Mouse (Mus musculus) embryonic facial prominence, embryonic 15.5 days (tissue): ENCODE data around the gene Wars. TPM values are rescaled to one million over a fixed set of nuclear protein-coding genes. Genes with fewer than 3 reads are reported as not detected.
"Not testable (repeated sequence)": the region's sequence is repeated elsewhere in the genome, so short reads cannot be mapped to it uniquely, and the experiment has no call there.

Experiments used
- ATAC-seq: fragments of 200-750 bp; cut with Nextera tagmentation; 2 replicates; pipeline ENCODE4 v1.8.0; 2017; ENCODE audit warnings: low read depth, moderate TSS enrichment; ENCODE audit not compliant: insufficient number of reproducible peaks, low FRiP score, low TSS enrichment
- H3K27ac ChIP-seq: fragments of 300-500 bp; sonication (generic); replicated peaks from 2 replicates; pipeline ENCODE4 v1.5.1; 2015; ENCODE audit warnings: mild to moderate bottlenecking, inconsistent platforms
- H3K27me3 ChIP-seq: fragments of 300-500 bp; sonication (generic); 2 replicates; pipeline ENCODE4 v1.6.1; 2015; ENCODE audit warnings: inconsistent platforms
- H3K36me3 ChIP-seq: fragments of 300-500 bp; sonication (generic); 2 replicates; pipeline ENCODE4 v1.6.1; 2015; ENCODE audit warnings: mild to moderate bottlenecking, inconsistent platforms
- H3K4me1 ChIP-seq: fragments of 300-500 bp; sonication (generic); 2 replicates; pipeline ENCODE4 v1.6.1; 2015; ENCODE audit warnings: inconsistent platforms
- H3K4me2 ChIP-seq: fragments of 300-500 bp; sonication (generic); replicated peaks from 2 replicates; pipeline ENCODE4 v1.6.1; 2015; ENCODE audit warnings: mild to moderate bottlenecking, inconsistent platforms
- H3K4me3 ChIP-seq: fragments of 300-500 bp; sonication (generic); replicated peaks from 2 replicates; pipeline ENCODE4 v1.5.1; 2015; ENCODE audit warnings: mild to moderate bottlenecking, inconsistent platforms
- H3K9ac ChIP-seq: fragments of 300-500 bp; sonication (generic); 2 replicates; pipeline ENCODE4 v1.6.1; 2015; ENCODE audit warnings: inconsistent platforms
- H3K9me3 ChIP-seq: fragments of 300-500 bp; sonication (generic); replicated peaks from 2 replicates; pipeline ENCODE4 v1.6.1; 2016; ENCODE audit warnings: inconsistent platforms
- WGBS: fragments of 180-500 bp; shearing (Covaris S2); methylation state at CpG from one replicate; pipeline ENCODE4 v1.1.7; 2015; 5-methylcytosine and 5-hydroxymethylcytosine counted together
- polyA plus RNA-seq: library from polyadenylated mRNA; unstranded; fragments of >200 nt; fragmentation: Nextera tagmentation; extraction: Ambion mirVana; gene quantifications from 2 replicates; pipeline ENCODE4 v1.2.1, GENCODE M21; 2015

The Wars gene
- polyA plus RNA-seq, 1 experiment from 2014 or later: 65.8 TPM

GRCm38 (mm10) chr12:108855081-108855480 is 38.9 kb downstream of the Wars start:
- no peak for ATAC-seq
- H3K36me3 ChIP-seq: peaks cover 11% of the 10 kb centered on the region; the same call in 1 of the 2 replicates

GRCm38 (mm10) chr12:108852822-108853221 is 41.2 kb downstream of the Wars start:
- ATAC-seq: no peak

More at GRCm38 (mm10) chr12:108855081-108855480, 38.9 kb downstream of the Wars start:
- H3K4me1 ChIP-seq: 0 out of 2 replicates have a peak, but pooled peaks cover 6% of the 10 kb centered on the region
- WGBS: 87% methylated on average over 10 of the region's 10 CpGs
- no peaks in the 10 kb centered on the region for H3K27me3 ChIP-seq
- H3K9me3 ChIP-seq: no peaks in the 10 kb centered on the region
- no peak overlapping the region for H3K4me3 ChIP-seq
- H3K9ac ChIP-seq: no peak overlapping the region
- no peak overlapping the region for H3K27ac ChIP-seq
- no peak overlapping the region for H3K4me2 ChIP-seq

GRCm38 (mm10) chr12:108850886-108851285 is 43.1 kb downstream of the Wars start:
- Histone ChIP-seq H3K4me3 (no peak overlapping the region), H3K4me2 (no peak overlapping the region), H3K9ac (no peak overlapping the region), H3K9me3 (no peaks in the 10 kb centered on the region), H3K27me3 (no peaks in the 10 kb centered on the region), H3K36me3 (no peaks in the 10 kb centered on the region), H3K4me1 (0 out of 2 replicates have a peak, but pooled peaks cover 5% of the 10 kb centered on the region), H3K27ac (no peak overlapping the region)
- WGBS: 78% methylated on average over 8 of the region's 8 CpGs
- no peak for ATAC-seq

More at GRCm38 (mm10) chr12:108852822-108853221, 41.2 kb downstream of the Wars start:
- Histone ChIP-seq H3K27ac (no peak overlapping the region), H3K9ac (no peak overlapping the region), H3K27me3 (no peaks in the 10 kb centered on the region), H3K36me3 (no peaks in the 10 kb centered on the region), H3K9me3 (no peaks in the 10 kb centered on the region), H3K4me1 (0 out of 2 replicates have a peak, but pooled peaks cover 6% of the 10 kb centered on the region), H3K4me3 (no peak overlapping the region), H3K4me2 (no peak overlapping the region)
- 89% methylated on average over 8 of the region's 8 CpGs for WGBS

GRCm38 (mm10) chr12:108850129-108850528 is 43.8 kb downstream of the Wars start:
- WGBS: 49% methylated on average over 8 of the region's 8 CpGs
- Histone ChIP-seq H3K9ac (no peak overlapping the region), H3K9me3 (no peaks in the 10 kb centered on the region), H3K4me1 (no peaks in the 10 kb centered on the region), H3K4me3 (no peak overlapping the region), H3K4me2 (no peak overlapping the region), H3K27ac (no peak overlapping the region), H3K36me3 (peaks cover 6% of the 10 kb centered on the region), H3K27me3 (no peaks in the 10 kb centered on the region)
- no peak for ATAC-seq

GRCm38 (mm10) chr12:108849488-108850022 is 44.4 kb downstream of the Wars start:
- Histone ChIP-seq H3K9ac (no peak overlapping the region), H3K27me3 (no peaks in the 10 kb centered on the region), H3K4me1 (no peaks in the 10 kb centered on the region), H3K27ac (no peak overlapping the region), H3K9me3 (no peaks in the 10 kb centered on the region), H3K4me2 (no peak overlapping the region), H3K36me3 (peaks cover 11% of the 10 kb centered on the region), H3K4me3 (no peak overlapping the region)
- WGBS: 80% methylated on average over 4 of the region's 4 CpGs
- no peak for ATAC-seq

DNA sequence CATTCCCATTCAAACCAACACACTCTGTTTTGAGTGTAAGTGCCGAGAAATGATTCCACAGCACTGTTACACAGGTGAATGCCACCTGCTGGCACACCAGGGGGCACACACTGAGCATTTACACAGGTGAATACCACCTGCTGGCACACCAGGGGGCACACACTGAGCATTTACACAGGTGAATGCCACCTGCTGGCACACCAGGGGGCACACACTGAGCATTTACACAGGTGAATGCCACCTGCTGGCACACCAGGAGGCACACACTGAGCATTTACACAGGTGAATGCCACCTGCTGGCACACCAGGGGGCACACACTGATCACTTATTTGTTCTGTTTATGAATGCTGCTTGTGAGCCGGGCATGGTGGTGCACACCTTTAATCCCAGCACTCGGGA is 45.9 kb downstream of the Wars start:
- H3K4me1 ChIP-seq, H3K27me3 ChIP-seq, ATAC-seq, H3K9me3 ChIP-seq, H3K27ac ChIP-seq, H3K4me2 ChIP-seq, H3K9ac ChIP-seq, H3K4me3 ChIP-seq: not testable (repeated sequence)
- WGBS: 93% methylated on average over 3 of the region's 3 CpGs
- H3K36me3 ChIP-seq: peaks cover 22% of the 10 kb centered on the region

DNA sequence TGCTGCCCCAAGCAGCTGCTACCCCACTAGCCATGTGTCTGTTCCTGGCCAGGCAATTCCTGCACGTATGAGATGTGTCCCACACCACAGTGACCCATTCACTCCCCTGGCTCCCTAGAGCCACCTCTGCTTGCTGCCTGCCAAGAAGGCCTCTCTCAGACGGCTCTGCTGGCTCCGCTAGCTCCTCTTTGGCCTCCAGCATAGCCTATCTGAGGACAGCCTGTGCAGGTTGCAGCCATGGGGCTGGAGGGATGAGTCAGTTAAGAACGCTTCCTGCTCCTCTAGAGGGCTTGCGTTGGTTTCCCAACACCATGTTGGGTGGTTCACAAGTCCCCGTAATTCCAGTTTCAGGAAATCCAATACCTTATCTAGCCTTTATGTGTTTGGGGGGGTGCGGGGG is 51.3 kb downstream of the Wars start:
- Histone ChIP-seq H3K36me3 (peaks cover 48% of the 10 kb centered on the region), H3K27me3 (no peaks in the 10 kb centered on the region), H3K27ac (no peak overlapping the region), H3K9me3 (no peaks in the 10 kb centered on the region), H3K4me1 (peaks cover 8% of the 10 kb centered on the region), H3K9ac (no peak overlapping the region), H3K4me2 (no peak overlapping the region), H3K4me3 (no peak overlapping the region)
- WGBS: 85% methylated on average over 7 of the region's 7 CpGs
- ATAC-seq: no peak

DNA sequence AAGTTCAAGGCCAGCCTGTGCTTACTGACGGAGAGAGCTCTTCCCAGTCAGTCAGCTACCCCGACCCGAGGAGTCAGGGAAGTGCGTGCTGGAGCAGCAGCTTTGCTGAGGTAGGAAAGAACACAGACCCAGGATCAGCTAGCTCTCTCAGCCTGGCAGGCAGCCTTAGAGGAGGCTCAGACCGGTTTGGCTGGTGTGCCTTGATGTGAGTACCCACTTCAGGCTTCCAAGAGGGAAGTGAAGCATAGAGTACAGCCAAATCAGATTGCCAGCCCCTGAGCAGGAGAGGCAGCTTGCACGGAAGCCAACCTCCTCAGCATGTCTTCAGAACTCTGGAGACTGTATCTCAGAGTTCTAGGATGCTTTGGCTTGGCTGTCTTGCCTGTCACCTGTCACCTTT is 52.8 kb downstream of the Wars start:
- Histone ChIP-seq H3K4me3 (no peak overlapping the region), H3K27me3 (no peaks in the 10 kb centered on the region), H3K4me2 (no peak overlapping the region), H3K4me1 (peaks cover 20% of the 10 kb centered on the region), H3K9me3 (no peaks in the 10 kb centered on the region), H3K36me3 (peaks cover 48% of the 10 kb centered on the region), H3K27ac (peak overlapping the region; percentile 39), H3K9ac (no peak overlapping the region)
- no peak for ATAC-seq
- 75% methylated on average over 6 of the region's 6 CpGs for WGBS

DNA sequence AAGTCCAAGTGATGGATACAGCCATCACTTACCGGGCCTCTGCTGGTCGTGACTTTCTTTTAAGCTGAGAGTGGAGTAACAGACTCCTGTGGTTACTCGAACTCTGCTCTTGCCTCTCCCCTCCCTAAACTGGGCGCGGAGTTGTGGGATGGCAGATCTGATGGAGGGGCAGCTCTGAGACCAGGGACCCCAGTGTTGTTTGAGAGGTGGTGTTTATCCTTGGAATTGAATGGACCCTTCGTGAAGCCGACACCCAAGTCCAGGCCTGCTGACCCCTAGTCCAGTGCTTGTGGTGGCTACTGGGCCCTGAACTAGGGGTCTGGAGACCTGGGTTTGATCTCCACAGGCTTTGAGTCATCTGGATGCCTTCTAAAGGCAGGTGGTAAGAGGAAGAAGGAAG is 57.3 kb downstream of the Wars start:
- WGBS: 37% methylated on average over 7 of the region's 7 CpGs
- peak overlapping the region; percentile 90 for H3K27ac ChIP-seq
- peak overlapping the region; percentile 76 for H3K4me3 ChIP-seq
- H3K9ac ChIP-seq: peak overlapping the region; percentile 75
- H3K36me3 ChIP-seq: peaks cover 13% of the 10 kb centered on the region
- H3K4me2 ChIP-seq: peak overlapping the region; percentile 93
- no peaks in the 10 kb centered on the region for H3K9me3 ChIP-seq
- no peak for ATAC-seq
- H3K4me1 ChIP-seq: peaks cover 35% of the 10 kb centered on the region
- H3K27me3 ChIP-seq: no peaks in the 10 kb centered on the region

GRCm38 (mm10) chr12:108835840-108836409 is 58.0 kb downstream of the Wars start, which contains the start of the genes Slc25a29 and Slc25a47:
TSS of gene Slc25a29 (minus strand) at chr12:108835883.
TSS of gene Slc25a47 (plus strand) at chr12:108836046.
- H3K4me2 ChIP-seq: peak within 1 kb of the TSS; percentile 93
- peaks cover 35% of the 10 kb centered on the region for H3K4me1 ChIP-seq
- peak within 1 kb of the TSS; percentile 76 for H3K4me3 ChIP-seq
- ATAC-seq: peak; percentile 98
- peaks cover 6% of the 10 kb centered on the region; the same call in 1 of the 2 replicates for H3K36me3 ChIP-seq
- no peaks in the 10 kb centered on the region for H3K27me3 ChIP-seq
- under 1% methylated on average over 53 of the region's 53 CpGs for WGBS
- H3K9me3 ChIP-seq: no peaks in the 10 kb centered on the region
- peak within 1 kb of the TSS; percentile 90 for H3K27ac ChIP-seq
- peak within 1 kb of the TSS; percentile 75 for H3K9ac ChIP-seq

GRCm38 (mm10) chr12:108835208-108835839 is 58.6 kb downstream of the Wars start:
- Histone ChIP-seq H3K9ac (peak overlapping the region; percentile 66), H3K27ac (peak overlapping the region; percentile 90; the same call in 1 of the 2 replicates), H3K9me3 (no peaks in the 10 kb centered on the region), H3K36me3 (peaks cover 3% of the 10 kb centered on the region; the same call in 1 of the 2 replicates), H3K4me3 (peak overlapping the region; percentile 76), H3K27me3 (no peaks in the 10 kb centered on the region), H3K4me1 (peaks cover 35% of the 10 kb centered on the region), H3K4me2 (peak overlapping the region; percentile 93)
- under 1% methylated on average over 51 of the region's 51 CpGs for WGBS
- no peak; the same call in 1 of the 2 replicates for ATAC-seq
